Mouse (Mus musculus) kidney, adult 2 months (tissue): ENCODE measurements around the gene Zfp750. TPM values are rescaled to one million over a fixed set of nuclear protein-coding genes. Genes with fewer than 3 reads are reported as not detected.

Source experiments
- DNase-seq: peaks from one replicate; pipeline ENCODE4 v3.0.0; 2021
- H3K27ac ChIP-seq: fragments of 200-500 bp; 2 replicates; pipeline ENCODE4 v1.5.1; 2012; ENCODE audit warnings: low read depth, low read length, control low read depth, inconsistent platforms; ENCODE audit not compliant: insufficient read depth
- H3K27me3 ChIP-seq: fragments of 200-500 bp; replicated peaks from 2 replicates; pipeline ENCODE4 v1.6.1; 2012; ENCODE audit warnings: mild to moderate bottlenecking, moderate library complexity, low read length, inconsistent platforms; ENCODE audit not compliant: control insufficient read depth, insufficient read depth
- H3K36me3 ChIP-seq: fragments of 200-500 bp; 2 replicates; pipeline ENCODE4 v1.6.1; 2012; ENCODE audit warnings: mild to moderate bottlenecking, moderate library complexity, low read length, inconsistent platforms; ENCODE audit not compliant: control insufficient read depth, insufficient read depth
- H3K4me1 ChIP-seq: fragments of 200-500 bp; 2 replicates; pipeline ENCODE4 v1.6.1; 2011; ENCODE audit warnings: low read length; ENCODE audit not compliant: control insufficient read depth, insufficient read depth
- H3K4me3 ChIP-seq: fragments of 200-500 bp; 2 replicates; pipeline ENCODE4 v1.5.1; 2011; ENCODE audit warnings: mild to moderate bottlenecking, low read depth, low read length, control low read depth; ENCODE audit not compliant: insufficient read depth
- CTCF ChIP-seq: fragments of 200-500 bp; conservative IDR thresholded peaks from 2 replicates; pipeline ENCODE4 v1.5.1; 2011; ENCODE audit warnings: low read depth, mild to moderate bottlenecking, control low read depth, low read length, moderate library complexity, mixed read lengths; ENCODE audit not compliant: insufficient read depth, insufficient read length
- POLR2A ChIP-seq: fragments of 200-500 bp; IDR thresholded peaks from one replicate; pipeline ENCODE4 v1.6.1; 2011; ENCODE audit warnings: low read depth, low read length, control low read depth
- WGBS: fragments of 180-500 bp; shearing (Covaris S2); methylation state at CpG from one replicate; pipeline ENCODE4 v1.1.7; 2018; 5-methylcytosine and 5-hydroxymethylcytosine counted together
- polyA plus RNA-seq: library from polyadenylated mRNA; depleted of rRNA; stranded (reverse); fragments of >200 nt; gene quantifications from 2 replicates; pipeline ENCODE4 v1.2.3, GENCODE M21; 2012

The Zfp750 gene
- polyA plus RNA-seq, 1 experiment, result 3.3 TPM

GRCm38 (mm10) chr11:121502000-121502860 is 16.9 kb downstream of the Zfp750 start:
- H3K4me3 ChIP-seq, result no peak overlapping the region
- TF ChIP-seq CTCF (no peak), POLR2A (no peak)
- H3K36me3 ChIP-seq, result no peaks in the 10 kb centered on the region; the same call in 1 of the 2 replicates
- H3K27me3 ChIP-seq, result no peaks in the 10 kb centered on the region
- H3K4me1 ChIP-seq, result peaks cover 8% of the 10 kb centered on the region; the same call in 1 of the 2 replicates
- no peak overlapping the region for H3K27ac ChIP-seq
- 80% methylated on average over 4 of the region's 4 CpGs for WGBS
- DNase-seq, result no peak

- TF ChIP-seq CTCF, result no peak
- Histone ChIP-seq H3K4me3 (no peak overlapping the region), H3K27ac (no peak overlapping the region), H3K4me1 (peaks cover 8% of the 10 kb centered on the region; the same call in 1 of the 2 replicates), H3K27me3 (no peaks in the 10 kb centered on the region), H3K36me3 (no peaks in the 10 kb centered on the region; the same call in 1 of the 2 replicates)
- WGBS, result 94% methylated on average over 4 of the region's 4 CpGs
- no peak for DNase-seq
These were observed 17.6 kb downstream of the Zfp750 start for GRCm38 (mm10) chr11:121501525-121501924.

- Histone ChIP-seq H3K4me1 (peaks cover 8% of the 10 kb centered on the region; the same call in 1 of the 2 replicates), H3K27ac (peak overlapping the region; percentile 28; the same call in 1 of the 2 replicates), H3K27me3 (no peaks in the 10 kb centered on the region), H3K4me3 (no peak overlapping the region), H3K36me3 (no peaks in the 10 kb centered on the region; the same call in 1 of the 2 replicates)
- no peak for TF ChIP-seq CTCF
- TF ChIP-seq POLR2A, result no peak
- DNase-seq, result peak; percentile 31
These were observed 18.5 kb downstream of the Zfp750 start for GRCm38 (mm10) chr11:121500595-121500994.

GRCm38 (mm10) chr11:121490651-121491050 is 28.5 kb downstream of the Zfp750 start:
- TF ChIP-seq POLR2A, result no peak
- TF ChIP-seq CTCF, result no peak
- no peaks in the 10 kb centered on the region for H3K36me3 ChIP-seq
- H3K4me1 ChIP-seq, result peaks cover 17% of the 10 kb centered on the region
- no peak overlapping the region for H3K4me3 ChIP-seq
- DNase-seq, result no peak
- H3K27me3 ChIP-seq, result no peaks in the 10 kb centered on the region
- H3K27ac ChIP-seq, result no peak overlapping the region

GRCm38 (mm10) chr11:121485882-121486281 is 33.3 kb downstream of the Zfp750 start:
- Histone ChIP-seq H3K4me1 (peaks cover 15% of the 10 kb centered on the region), H3K36me3 (no peaks in the 10 kb centered on the region), H3K27me3 (no peaks in the 10 kb centered on the region), H3K4me3 (no peak overlapping the region), H3K27ac (no peak overlapping the region)
- DNase-seq, result no peak
- no peak for TF ChIP-seq POLR2A
- no peak for TF ChIP-seq CTCF
- 75% methylated on average over 9 of the region's 9 CpGs for WGBS

- DNase-seq, result peak; percentile 41
- H3K4me3 ChIP-seq, result no peak overlapping the region
- TF ChIP-seq POLR2A, result no peak
- no peak for TF ChIP-seq CTCF
- H3K4me1 ChIP-seq, result peaks cover 5% of the 10 kb centered on the region; the same call in 1 of the 2 replicates
- H3K27me3 ChIP-seq, result no peaks in the 10 kb centered on the region
- WGBS, result 72% methylated on average over 2 of the region's 2 CpGs
- no peaks in the 10 kb centered on the region for H3K36me3 ChIP-seq
- H3K27ac ChIP-seq, result no peak overlapping the region
These were observed 38.0 kb downstream of the Zfp750 start for GRCm38 (mm10) chr11:121481129-121481528.

GRCm38 (mm10) chr11:121479476-121480203 is 39.5 kb downstream of the Zfp750 start:
- DNase-seq, result no peak
- H3K4me3 ChIP-seq, result no peak overlapping the region
- TF ChIP-seq POLR2A (no peak), CTCF (no peak)
- no peaks in the 10 kb centered on the region for H3K36me3 ChIP-seq
- no peak overlapping the region for H3K27ac ChIP-seq
- H3K4me1 ChIP-seq, result peaks cover 9% of the 10 kb centered on the region; the same call in 1 of the 2 replicates
- no peaks in the 10 kb centered on the region for H3K27me3 ChIP-seq
- 84% methylated on average over 15 of the region's 15 CpGs for WGBS
